Mouse (Mus musculus): ENCODE data around the gene Vmn1r181.
"Not testable (repeated sequence)": the region's sequence is repeated elsewhere in the genome, so short reads cannot be mapped to it uniquely, and the experiment has no call there.

Gene Vmn1r181

GRCm38 (mm10) chr7:23974315-23974714, at the start of gene Vmn1r181:
Gene Vmn1r181 (plus strand): TSS chr7:23974615.
- not testable (repeated sequence) for DNase-seq (ENCODE audit: low spot score)

GRCm38 (mm10) chr7:23926678-23927077, 47.7 kb upstream of the Vmn1r181 start, which contains the start of gene Vmn1r179:
Gene Vmn1r179 (plus strand): TSS chr7:23926978.
- no peak for DNase-seq (ENCODE audit: low spot score)

GRCm38 (mm10) chr7:23950332-23950731, 24.1 kb upstream of the Vmn1r181 start, which contains the start of gene Vmn1r180:
Gene Vmn1r180 (plus strand): TSS chr7:23950632.
- DNase-seq (ENCODE audit: low spot score), result no peak

GRCm38 (mm10) chr7:23968044-23968443, 6.4 kb upstream of the Vmn1r181 start:
- peak; percentile 32 for DNase-seq (ENCODE audit: low spot score)

- no peak for DNase-seq (ENCODE audit: low spot score)
These were observed 27.0 kb downstream of the Vmn1r181 start, which contains the start of gene V1rd19 for GRCm38 (mm10) chr7:24001391-24001790. Gene V1rd19 (plus strand): TSS chr7:24001691.
